Comparison of ENCODE assay signal across 15 mouse cellular contexts in genomic region chr13:28294272-28294671, GRCm38 (mm10). TPM values are rescaled to one million over a fixed set of nuclear protein-coding genes. Genes with fewer than 3 reads are reported as not detected.
A peak's percentile ranks its signal among the peaks of the same experiment; 100 is the strongest.
DNase-seq lines count a peak whose midpoint lies in the region; ATAC-seq lines count a peak whose summit lies in the region.
"Had no signal": no experiment of that assay in that cellular context is flagged by ENCODE, and none has a peak within 500 bp of the region (broad histone marks: within the 10 kb centered on the region; RNA-seq: fewer than 3 reads in every experiment).

No protein-coding gene starts in this region.

- H3K4me1 ChIP-seq in forebrain, embryonic 16.5 days (replicated peaks; ENCODE audit: control insufficient read depth, insufficient read depth, low read length) = peaks cover 27% of the 10 kb centered on the region
- H3K4me1 ChIP-seq in limb, embryonic 12.5 days (replicated peaks) = peaks cover 26% of the 10 kb centered on the region
- H3K4me1 ChIP-seq: heart, embryonic 15.5 days had no signal

- no peaks in the 10 kb centered on the region for H3K27me3 ChIP-seq in forebrain, embryonic 16.5 days (replicated peaks; ENCODE audit: control insufficient read depth, insufficient read depth, low read length)
- no peaks in the 10 kb centered on the region for H3K27me3 ChIP-seq in limb, embryonic 12.5 days
- H3K27me3 ChIP-seq: heart, embryonic 15.5 days had no signal

- peak; percentile 28 for DNase-seq in retina, embryonic 14.5 days (ENCODE audit: low spot score)
- no peak for DNase-seq in retina, postnatal 1 day
- peak; percentile 11 for DNase-seq in telencephalon, adult 2 months (ENCODE audit: low read depth, low spot score)
- DNase-seq in c-Kit-positive CD71-positive TER-119-positive erythroid progenitor cells, embryonic 14.5 days (ENCODE audit: low spot score) = no peak
- no peak for DNase-seq in adrenal gland, postnatal 10 days
- DNase-seq in cerebellum, adult 11-12 months = no peak
- DNase-seq: cerebellum, adult 2 months; gastrocnemius, postnatal 25 days; layer of hippocampus, adult 9-11 months; right cerebral cortex, postnatal 25 days had no signal

- H3K4me2 ChIP-seq in forebrain, embryonic 16.5 days (ENCODE audit: low read length) = no peak overlapping the region; the same call in 1 of the 2 replicates
- H3K4me2 ChIP-seq in limb, embryonic 12.5 days = no peak overlapping the region
- H3K4me2 ChIP-seq: heart, embryonic 15.5 days had no signal

- no peak for ATAC-seq in forebrain, embryonic 16.5 days
- ATAC-seq in limb, embryonic 12.5 days (ENCODE audit: insufficient number of reproducible peaks, insufficient read depth, low FRiP score, low TSS enrichment, low read depth) = no peak
- ATAC-seq: CD4-positive, CD25-positive, alpha-beta regulatory T cell, adult 4 months had no signal

- no peaks in the 10 kb centered on the region for H3K36me3 ChIP-seq in forebrain, embryonic 16.5 days (ENCODE audit: control insufficient read depth, insufficient read depth)
- no peaks in the 10 kb centered on the region for H3K36me3 ChIP-seq in limb, embryonic 12.5 days
- H3K36me3 ChIP-seq: heart, embryonic 15.5 days had no signal

- H3K9me3 ChIP-seq in forebrain, embryonic 16.5 days (ENCODE audit: control insufficient read depth, low read length) = no peaks in the 10 kb centered on the region
- no peaks in the 10 kb centered on the region for H3K9me3 ChIP-seq in limb, embryonic 12.5 days
- H3K9me3 ChIP-seq: heart, embryonic 15.5 days had no signal

- WGBS in forebrain, embryonic 16.5 days = 56% methylated on average over 4 of the region's 4 CpGs
- WGBS in limb, embryonic 12.5 days = 75% methylated on average over 4 of the region's 4 CpGs

- H3K4me3 ChIP-seq in forebrain, embryonic 16.5 days (replicated peaks; ENCODE audit: low read length) = no peak overlapping the region
- H3K4me3 ChIP-seq in limb, embryonic 12.5 days (replicated peaks) = no peak overlapping the region
- H3K4me3 ChIP-seq: heart, embryonic 15.5 days had no signal

- peak overlapping the region; percentile 76 for H3K27ac ChIP-seq in forebrain, embryonic 16.5 days (ENCODE audit: low read length)
- peak overlapping the region; percentile 81 for H3K27ac ChIP-seq in limb, embryonic 12.5 days
- H3K27ac ChIP-seq: heart, embryonic 15.5 days; liver, embryonic 14.5 days had no signal

- no peak overlapping the region for H3K9ac ChIP-seq in forebrain, embryonic 16.5 days (replicated peaks; ENCODE audit: low read depth, low read length)
- H3K9ac ChIP-seq in limb, embryonic 12.5 days (replicated peaks) = no peak overlapping the region
- H3K9ac ChIP-seq: heart, embryonic 15.5 days; liver, embryonic 14.5 days had no signal

RNA-seq across cellular contexts. Expression of gene Gm11361, which starts 36.9 kb away (rescaled TPM):
- 3.3 and 4.5 TPM in 2 replicates for polyA plus RNA-seq in forebrain, embryonic 16.5 days (2015; fragmentation: Nextera tagmentation; extraction: Ambion mirVana)
- polyA plus RNA-seq in limb, embryonic 12.5 days (2016; fragmentation: Nextera tagmentation; extraction: Ambion mirVana) = 1.8 and 2.0 TPM in 2 replicates
- 100 to 1,000 TPM; 124 to 134 TPM for total RNA-seq in adrenal gland, postnatal 10 days (2021)

Comparison
In these comparisons a context has a peak if more than half of its experiments do, and no peak if none do; other contexts are left out.
1. DNase-seq: peak in retina, embryonic 14.5 days (single experiment) and telencephalon, adult 2 months (single experiment); none in retina, postnatal 1 day (single experiment), c-Kit-positive CD71-positive TER-119-positive erythroid progenitor cells, embryonic 14.5 days (single experiment), adrenal gland, postnatal 10 days (single experiment) and cerebellum, adult 11-12 months (single experiment).